Mouse (Mus musculus): ENCODE measurements around the gene Auts2. TPM values are rescaled to one million over a fixed set of nuclear protein-coding genes. Genes with fewer than 3 reads are reported as not detected.

The Auts2 gene
- polyA plus RNA-seq, 1 experiment from 2014 or later = 34.0 TPM

GRCm38 (mm10) chr5:131849644-131850043 lies 693.5 kb downstream of the Auts2 start:
- no peak for ATAC-seq (ENCODE audit: insufficient number of reproducible peaks, low FRiP score, low TSS enrichment, low read depth)
- H3K9ac ChIP-seq = no peak overlapping the region
- no peaks in the 10 kb centered on the region for H3K36me3 ChIP-seq
- no peaks in the 10 kb centered on the region for H3K9me3 ChIP-seq
- 81% methylated on average over 3 of the region's 3 CpGs for WGBS
- H3K4me3 ChIP-seq = no peak overlapping the region
- H3K4me2 ChIP-seq = no peak overlapping the region
- H3K4me1 ChIP-seq = peaks cover 26% of the 10 kb centered on the region
- H3K27ac ChIP-seq = no peak overlapping the region
- no peaks in the 10 kb centered on the region for H3K27me3 ChIP-seq

- H3K9me3 ChIP-seq = no peaks in the 10 kb centered on the region
- H3K9ac ChIP-seq = no peak overlapping the region
- no peak overlapping the region for H3K27ac ChIP-seq
- peaks cover 10% of the 10 kb centered on the region for H3K4me1 ChIP-seq
- 38% methylated on average over 9 of the region's 9 CpGs for WGBS
- no peaks in the 10 kb centered on the region for H3K36me3 ChIP-seq
- ATAC-seq (ENCODE audit: insufficient number of reproducible peaks, low FRiP score, low TSS enrichment, low read depth) = no peak
- H3K4me2 ChIP-seq = no peak overlapping the region
- no peak overlapping the region for H3K4me3 ChIP-seq
- H3K27me3 ChIP-seq = no peaks in the 10 kb centered on the region
These were observed 698.7 kb downstream of the Auts2 start for GRCm38 (mm10) chr5:131844519-131844800.

GRCm38 (mm10) chr5:131843766-131844518 lies 699.2 kb downstream of the Auts2 start:
- no peak overlapping the region for H3K4me2 ChIP-seq
- no peak for ATAC-seq (ENCODE audit: insufficient number of reproducible peaks, low FRiP score, low TSS enrichment, low read depth)
- H3K27ac ChIP-seq = no peak overlapping the region
- no peaks in the 10 kb centered on the region for H3K36me3 ChIP-seq
- no peak overlapping the region for H3K9ac ChIP-seq
- H3K27me3 ChIP-seq = no peaks in the 10 kb centered on the region
- H3K9me3 ChIP-seq = no peaks in the 10 kb centered on the region
- no peak overlapping the region for H3K4me3 ChIP-seq
- WGBS = 56% methylated on average over 9 of the region's 9 CpGs
- peaks cover 10% of the 10 kb centered on the region for H3K4me1 ChIP-seq

GRCm38 (mm10) chr5:131839657-131840315 lies 703.4 kb downstream of the Auts2 start:
- Histone ChIP-seq H3K4me1 (peaks cover 9% of the 10 kb centered on the region), H3K36me3 (no peaks in the 10 kb centered on the region), H3K4me3 (no peak overlapping the region), H3K4me2 (no peak overlapping the region), H3K9ac (no peak overlapping the region), H3K27ac (no peak overlapping the region), H3K9me3 (no peaks in the 10 kb centered on the region), H3K27me3 (no peaks in the 10 kb centered on the region)
- WGBS = 50% methylated on average over 14 of the region's 14 CpGs
- ATAC-seq (ENCODE audit: insufficient number of reproducible peaks, low FRiP score, low TSS enrichment, low read depth) = no peak

GRCm38 (mm10) chr5:131839023-131839422 lies 704.1 kb downstream of the Auts2 start:
- 71% methylated on average over 10 of the region's 10 CpGs for WGBS
- Histone ChIP-seq H3K27ac (no peak overlapping the region), H3K4me1 (peaks cover 3% of the 10 kb centered on the region), H3K4me3 (no peak overlapping the region), H3K36me3 (no peaks in the 10 kb centered on the region), H3K27me3 (no peaks in the 10 kb centered on the region), H3K9ac (no peak overlapping the region), H3K9me3 (no peaks in the 10 kb centered on the region), H3K4me2 (no peak overlapping the region)
- ATAC-seq (ENCODE audit: insufficient number of reproducible peaks, low FRiP score, low TSS enrichment, low read depth) = no peak

- no peaks in the 10 kb centered on the region for H3K36me3 ChIP-seq
- no peak overlapping the region for H3K9ac ChIP-seq
- 55% methylated on average over 6 of the region's 6 CpGs for WGBS
- no peaks in the 10 kb centered on the region; the same call in 1 of the 2 replicates for H3K4me1 ChIP-seq
- ATAC-seq (ENCODE audit: insufficient number of reproducible peaks, low FRiP score, low TSS enrichment, low read depth) = no peak
- H3K27me3 ChIP-seq = no peaks in the 10 kb centered on the region
- H3K4me3 ChIP-seq = no peak overlapping the region
- no peak overlapping the region for H3K4me2 ChIP-seq
- H3K9me3 ChIP-seq = no peaks in the 10 kb centered on the region
- H3K27ac ChIP-seq = no peak overlapping the region
These were observed 705.1 kb downstream of the Auts2 start for GRCm38 (mm10) chr5:131838064-131838463.

- no peak overlapping the region for H3K27ac ChIP-seq
- no peak overlapping the region for H3K4me3 ChIP-seq
- no peaks in the 10 kb centered on the region for H3K27me3 ChIP-seq
- no peak overlapping the region for H3K4me2 ChIP-seq
- no peaks in the 10 kb centered on the region; the same call in 1 of the 2 replicates for H3K4me1 ChIP-seq
- H3K36me3 ChIP-seq = no peaks in the 10 kb centered on the region
- WGBS = 61% methylated on average over 6 of the region's 6 CpGs
- no peak overlapping the region for H3K9ac ChIP-seq
- no peak for ATAC-seq (ENCODE audit: insufficient number of reproducible peaks, low FRiP score, low TSS enrichment, low read depth)
- H3K9me3 ChIP-seq = no peaks in the 10 kb centered on the region
These were observed 707.0 kb downstream of the Auts2 start for GRCm38 (mm10) chr5:131836014-131836735.

- Histone ChIP-seq H3K4me1 (peaks cover 11% of the 10 kb centered on the region), H3K27me3 (no peaks in the 10 kb centered on the region), H3K4me3 (no peak overlapping the region), H3K9ac (no peak overlapping the region), H3K27ac (no peak overlapping the region), H3K36me3 (no peaks in the 10 kb centered on the region), H3K4me2 (no peak overlapping the region), H3K9me3 (no peaks in the 10 kb centered on the region)
- WGBS = 41% methylated on average over 19 of the region's 19 CpGs
- ATAC-seq (ENCODE audit: insufficient number of reproducible peaks, low FRiP score, low TSS enrichment, low read depth) = no peak
These were observed 710.0 kb downstream of the Auts2 start for GRCm38 (mm10) chr5:131832891-131833876.

GRCm38 (mm10) chr5:131830111-131830510 lies 713.0 kb downstream of the Auts2 start:
- Histone ChIP-seq H3K4me2 (no peak overlapping the region), H3K4me1 (peaks cover 11% of the 10 kb centered on the region), H3K27ac (no peak overlapping the region), H3K9ac (no peak overlapping the region), H3K9me3 (no peaks in the 10 kb centered on the region), H3K4me3 (no peak overlapping the region), H3K27me3 (no peaks in the 10 kb centered on the region), H3K36me3 (no peaks in the 10 kb centered on the region)
- WGBS = 30% methylated on average over 6 of the region's 6 CpGs
- no peak for ATAC-seq (ENCODE audit: insufficient number of reproducible peaks, low FRiP score, low TSS enrichment, low read depth)

GRCm38 (mm10) chr5:131829248-131829647 lies 713.9 kb downstream of the Auts2 start:
- H3K4me1 ChIP-seq = peaks cover 14% of the 10 kb centered on the region
- 29% methylated on average over 3 of the region's 3 CpGs for WGBS

GRCm38 (mm10) chr5:131828607-131829006 lies 714.5 kb downstream of the Auts2 start:
- WGBS = 44% methylated on average over 2 of the region's 2 CpGs

More at GRCm38 (mm10) chr5:131829248-131829647, 713.9 kb downstream of the Auts2 start:
- no peak for ATAC-seq (ENCODE audit: insufficient number of reproducible peaks, low FRiP score, low TSS enrichment, low read depth)
- Histone ChIP-seq H3K4me2 (no peak overlapping the region), H3K36me3 (no peaks in the 10 kb centered on the region), H3K27me3 (no peaks in the 10 kb centered on the region), H3K9ac (no peak overlapping the region), H3K27ac (no peak overlapping the region), H3K9me3 (no peaks in the 10 kb centered on the region), H3K4me3 (no peak overlapping the region)

More at GRCm38 (mm10) chr5:131828607-131829006, 714.5 kb downstream of the Auts2 start:
- Histone ChIP-seq H3K4me2 (no peak overlapping the region), H3K27ac (no peak overlapping the region), H3K9ac (no peak overlapping the region), H3K36me3 (no peaks in the 10 kb centered on the region), H3K27me3 (no peaks in the 10 kb centered on the region), H3K4me3 (no peak overlapping the region), H3K9me3 (no peaks in the 10 kb centered on the region), H3K4me1 (peaks cover 14% of the 10 kb centered on the region)
- no peak for ATAC-seq (ENCODE audit: insufficient number of reproducible peaks, low FRiP score, low TSS enrichment, low read depth)

Measured in limb, embryonic 15.5 days (tissue).